22 mouse cellular contexts compared by ENCODE assay signal in the genomic region with DNA sequence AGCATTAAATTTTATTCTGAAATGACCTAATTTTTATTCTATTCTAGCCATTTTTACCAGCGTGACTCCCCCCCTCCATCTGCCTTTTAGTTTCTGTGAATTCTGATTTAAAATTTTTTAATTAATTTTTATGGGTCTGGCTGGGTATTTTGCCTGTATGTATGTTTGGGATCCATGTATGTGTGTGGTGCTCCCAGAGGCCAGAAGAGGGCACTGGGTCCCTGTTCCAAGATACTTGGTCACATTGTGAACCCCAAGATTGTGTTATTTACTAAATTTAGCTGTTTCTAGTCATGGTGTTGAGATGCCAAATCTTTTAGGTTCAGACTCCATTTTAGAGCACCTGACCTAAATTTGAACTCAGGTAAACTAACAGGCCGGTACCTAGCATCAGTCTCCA. TPM values are rescaled to one million over a fixed set of nuclear protein-coding genes. Genes with fewer than 3 reads are reported as not detected.
DNase-seq lines count a peak whose midpoint lies in the region; ATAC-seq and TF ChIP-seq lines count a peak whose summit lies in the region.
"Had no signal": no experiment of that assay in that cellular context is flagged by ENCODE, and none has a peak within 500 bp of the region (broad histone marks: within the 10 kb centered on the region; RNA-seq: fewer than 3 reads in every experiment).

No protein-coding gene starts in this region.

- no peaks in the 10 kb centered on the region for H3K27me3 ChIP-seq in intestine, postnatal 0 days (replicated peaks; ENCODE audit: control insufficient read depth, insufficient read depth, low read length)
- H3K27me3 ChIP-seq in intestine, embryonic 16.5 days (replicated peaks; ENCODE audit: control insufficient read depth, insufficient read depth, low read length): no peaks in the 10 kb centered on the region
- H3K27me3 ChIP-seq in liver, postnatal 0 days (ENCODE audit: insufficient read depth, low read length): no peaks in the 10 kb centered on the region
- H3K27me3 ChIP-seq in liver, embryonic 12.5 days (replicated peaks): peaks cover 8% of the 10 kb centered on the region; the same call in 1 of the 2 replicates
- no peaks in the 10 kb centered on the region for H3K27me3 ChIP-seq in MEL (ENCODE audit: control insufficient read depth in 1 of 2, insufficient read depth in 2 of 2, low read length in 2 of 2)
- H3K27me3 ChIP-seq: embryonic facial prominence, embryonic 15.5 days; forebrain, embryonic 15.5 days; heart, embryonic 12.5 days had no signal

- no peak overlapping the region for H3K4me2 ChIP-seq in intestine, postnatal 0 days (replicated peaks; ENCODE audit: low read depth)
- no peak overlapping the region for H3K4me2 ChIP-seq in intestine, embryonic 16.5 days (ENCODE audit: low read depth, low read length)
- H3K4me2 ChIP-seq in liver, postnatal 0 days (ENCODE audit: low read depth, low read length): no peak overlapping the region
- no peak overlapping the region for H3K4me2 ChIP-seq in liver, embryonic 12.5 days
- H3K4me2 ChIP-seq: embryonic facial prominence, embryonic 15.5 days; forebrain, embryonic 15.5 days; heart, embryonic 12.5 days had no signal

- H3K4me3 ChIP-seq in intestine, postnatal 0 days (ENCODE audit: low read depth, low read length): no peak overlapping the region
- H3K4me3 ChIP-seq in intestine, embryonic 16.5 days (ENCODE audit: low read length): no peak overlapping the region
- H3K4me3 ChIP-seq in liver, postnatal 0 days (ENCODE audit: low read depth, low read length): no peak overlapping the region
- H3K4me3 ChIP-seq in liver, embryonic 12.5 days: no peak overlapping the region
- H3K4me3 ChIP-seq in MEL (ENCODE audit: control insufficient read depth in 1 of 2, insufficient read depth in 1 of 2, low read depth in 2 of 2, low read length in 2 of 2): no peak overlapping the region
- H3K4me3 ChIP-seq: embryonic facial prominence, embryonic 15.5 days; erythroblast, embryonic 14.5 days; forebrain, embryonic 10.5 days; forebrain, embryonic 15.5 days; heart, embryonic 12.5 days had no signal

- no peaks in the 10 kb centered on the region for H3K79me2 ChIP-seq in MEL (ENCODE audit: control insufficient read depth, insufficient read depth, low read length, poor library complexity)

- WGBS in intestine, postnatal 0 days: 77% methylated on average over 2 of the region's 2 CpGs
- WGBS in intestine, embryonic 16.5 days: 78% methylated on average over 2 of the region's 2 CpGs
- 72% methylated on average over 2 of the region's 2 CpGs for WGBS in liver, postnatal 0 days (ENCODE audit: insufficient replicate concordance)
- WGBS in liver, embryonic 12.5 days (ENCODE audit: insufficient replicate concordance): 65% methylated on average over 2 of the region's 2 CpGs

- no peak for TF ChIP-seq EP300 in liver, postnatal 0 days (IDR thresholded peaks at IDR 0.05; ENCODE audit: low read depth)
- no peak for TF ChIP-seq EP300 in MEL (IDR thresholded peaks at IDR 0.05; ENCODE audit: low read depth in 1 of 2, low read length in 2 of 2)

- no peak overlapping the region for H3K27ac ChIP-seq in intestine, postnatal 0 days (ENCODE audit: low read depth, low read length)
- no peak overlapping the region for H3K27ac ChIP-seq in intestine, embryonic 16.5 days (ENCODE audit: low read length)
- H3K27ac ChIP-seq in liver, postnatal 0 days (ENCODE audit: low read depth): no peak overlapping the region
- H3K27ac ChIP-seq in liver, embryonic 12.5 days: no peak overlapping the region
- no peak overlapping the region for H3K27ac ChIP-seq in MEL (ENCODE audit: control insufficient read depth, low read depth, low read length)
- H3K27ac ChIP-seq: embryonic facial prominence, embryonic 15.5 days; forebrain, embryonic 10.5 days; forebrain, embryonic 15.5 days had no signal

- no peaks in the 10 kb centered on the region for H3K36me3 ChIP-seq in intestine, postnatal 0 days (ENCODE audit: control insufficient read depth, insufficient read depth)
- no peaks in the 10 kb centered on the region for H3K36me3 ChIP-seq in intestine, embryonic 16.5 days (ENCODE audit: control insufficient read depth, insufficient read depth, low read length)
- H3K36me3 ChIP-seq in liver, postnatal 0 days (replicated peaks; ENCODE audit: insufficient read depth, low read length): no peaks in the 10 kb centered on the region
- no peaks in the 10 kb centered on the region for H3K36me3 ChIP-seq in liver, embryonic 12.5 days
- H3K36me3 ChIP-seq in MEL (ENCODE audit: control insufficient read depth in 1 of 2, insufficient read depth in 2 of 2, low read length in 2 of 2): 0 out of 4 replicates have a peak, but pooled peaks cover 0 to 3% of the 10 kb centered on the region in 2 experiments
- H3K36me3 ChIP-seq: embryonic facial prominence, embryonic 15.5 days; forebrain, embryonic 10.5 days; forebrain, embryonic 15.5 days; heart, embryonic 12.5 days had no signal

- TF ChIP-seq CTCF in intestine, postnatal 0 days (IDR thresholded peaks at IDR 0.05; ENCODE audit: low read depth): peak; percentile 40
- TF ChIP-seq CTCF in liver, postnatal 0 days (IDR thresholded peaks at IDR 0.05; ENCODE audit: low read depth): 0 out of 2 replicates have a peak, but pooled peaks have one; percentile 7
- peak in 2 of 3 experiments; percentile 27 to 28; a peak in 2 of 6 replicates for TF ChIP-seq CTCF in MEL (IDR thresholded peaks at IDR 0.05 in 2 of 3, conservative IDR thresholded peaks at IDR 0.05 in 1 of 3; ENCODE audit: control insufficient read depth in 1 of 3, insufficient read depth in 1 of 3, low read depth in 2 of 3, low read length in 3 of 3, poor library complexity in 1 of 3, severe bottlenecking in 1 of 3)

- peak; percentile 14 for TF ChIP-seq RAD21 in MEL (IDR thresholded peaks at IDR 0.05; ENCODE audit: low read depth, low read length)

- ATAC-seq in intestine, postnatal 0 days: no peak
- no peak for ATAC-seq in intestine, embryonic 16.5 days
- no peak for ATAC-seq in liver, postnatal 0 days
- ATAC-seq in liver, embryonic 12.5 days: no peak
- ATAC-seq: forebrain, embryonic 15.5 days had no signal

- H3K9me3 ChIP-seq in intestine, postnatal 0 days (ENCODE audit: control insufficient read depth): no peaks in the 10 kb centered on the region
- no peaks in the 10 kb centered on the region for H3K9me3 ChIP-seq in intestine, embryonic 16.5 days (ENCODE audit: control insufficient read depth, low read length)
- H3K9me3 ChIP-seq in liver, postnatal 0 days (ENCODE audit: low read length): no peaks in the 10 kb centered on the region
- H3K9me3 ChIP-seq in liver, embryonic 12.5 days (replicated peaks): no peaks in the 10 kb centered on the region
- H3K9me3 ChIP-seq in MEL (replicated peaks; ENCODE audit: insufficient read depth, low read length): no peaks in the 10 kb centered on the region
- H3K9me3 ChIP-seq: embryonic facial prominence, embryonic 15.5 days; forebrain, embryonic 10.5 days; forebrain, embryonic 15.5 days; heart, embryonic 12.5 days had no signal

- H3K9ac ChIP-seq in intestine, postnatal 0 days (ENCODE audit: low read depth, low read length): no peak overlapping the region
- H3K9ac ChIP-seq in intestine, embryonic 16.5 days (ENCODE audit: low read depth, low read length): no peak overlapping the region
- H3K9ac ChIP-seq in liver, postnatal 0 days (replicated peaks): no peak overlapping the region
- H3K9ac ChIP-seq in liver, embryonic 12.5 days: no peak overlapping the region
- no peak overlapping the region for H3K9ac ChIP-seq in MEL (ENCODE audit: control insufficient read depth, low read depth, low read length, poor library complexity, severe bottlenecking)
- H3K9ac ChIP-seq: embryonic facial prominence, embryonic 15.5 days; forebrain, embryonic 15.5 days; heart, embryonic 12.5 days had no signal

- no peak for DNase-seq in liver, postnatal 0 days
- DNase-seq in 416B (ENCODE audit: low read depth) (peak; percentile 18), MEL (ENCODE audit: low read depth, low spot score) (no peak)
- no peak for DNase-seq in gastrocnemius, postnatal 10 days
- no peak for DNase-seq in B cell, adult 2 months
- DNase-seq: adrenal gland, postnatal 25 days; cerebellum, adult 2 months; cerebellum, postnatal 14 days; embryo, embryonic 11 days; gastrocnemius, postnatal 14 days had no signal

- no peak for TF ChIP-seq POLR2A in MEL (IDR thresholded peaks at IDR 0.05; ENCODE audit: control insufficient read depth in 1 of 2, insufficient read depth in 1 of 2, low read depth in 1 of 2, low read length in 2 of 2, poor library complexity in 1 of 2)

- H3K4me1 ChIP-seq in intestine, postnatal 0 days (replicated peaks; ENCODE audit: control insufficient read depth, insufficient read depth, low read length): no peaks in the 10 kb centered on the region
- H3K4me1 ChIP-seq in intestine, embryonic 16.5 days (ENCODE audit: control insufficient read depth, insufficient read depth, low read length): no peaks in the 10 kb centered on the region
- peaks cover 5% of the 10 kb centered on the region for H3K4me1 ChIP-seq in liver, postnatal 0 days (ENCODE audit: insufficient read depth)
- peaks cover 11% of the 10 kb centered on the region for H3K4me1 ChIP-seq in liver, embryonic 12.5 days
- H3K4me1 ChIP-seq in MEL (ENCODE audit: control insufficient read depth in 1 of 2, insufficient read depth in 2 of 2, low read length in 2 of 2): no peaks in the 10 kb centered on the region

RNA-seq across cellular contexts. Expression of a gene that starts 14.7 kb away (rescaled TPM):
- 8.0 TPM in 2 replicates for polyA plus RNA-seq in intestine, postnatal 0 days (2015; fragmentation: Nextera tagmentation; extraction: Ambion mirVana)
- 16.2 and 17.6 TPM in 2 replicates for polyA plus RNA-seq in intestine, embryonic 16.5 days (2015; fragmentation: Nextera tagmentation; extraction: Ambion mirVana)
- 4.4 and 5.2 TPM in 2 replicates for polyA plus RNA-seq in liver, postnatal 0 days (2015; fragmentation: Nextera tagmentation; extraction: Ambion mirVana)
- polyA plus RNA-seq in liver, embryonic 12.5 days (2016; fragmentation: Nextera tagmentation; extraction: Ambion mirVana): 11.2 and 11.7 TPM in 2 replicates
- 3.3 and 3.4 TPM in 2 replicates for total RNA-seq in MEL (2012; rRNA removed)
- polyA plus RNA-seq in MEL (2012; ENCODE audit: insufficient read depth in 1 of 2, insufficient read length in 2 of 2, low read depth in 1 of 2, low replicate concordance in 2 of 2, missing spikeins in 1 of 2): 1 to 10 TPM in 1 of 2 experiments, not detected in 1; 7.4 TPM
- total RNA-seq in gastrocnemius, postnatal 10 days (2021): 10 to 100 TPM; 26.8 to 29.9 TPM

RNA-seq across cellular contexts. Expression of a gene that starts 14.9 kb away (rescaled TPM):
- 11.7 and 12.3 TPM in 2 replicates for polyA plus RNA-seq in intestine, postnatal 0 days (2015; fragmentation: Nextera tagmentation; extraction: Ambion mirVana)
- polyA plus RNA-seq in intestine, embryonic 16.5 days (2015; fragmentation: Nextera tagmentation; extraction: Ambion mirVana): 41.7 and 43.3 TPM in 2 replicates
- 9.8 and 10.1 TPM in 2 replicates for polyA plus RNA-seq in liver, postnatal 0 days (2015; fragmentation: Nextera tagmentation; extraction: Ambion mirVana)
- polyA plus RNA-seq in liver, embryonic 12.5 days (2016; fragmentation: Nextera tagmentation; extraction: Ambion mirVana): 33.6 and 35.8 TPM in 2 replicates
- 21.8 and 22.4 TPM in 2 replicates for total RNA-seq in MEL (2012; rRNA removed)
- 10 to 100 TPM in 1 of 2 experiments, not detected in 1; 31.7 TPM for polyA plus RNA-seq in MEL (2012; ENCODE audit: insufficient read depth in 1 of 2, insufficient read length in 2 of 2, low read depth in 1 of 2, low replicate concordance in 2 of 2, missing spikeins in 1 of 2)
- total RNA-seq in gastrocnemius, postnatal 10 days (2021): 10 to 100 TPM; 11.1 to 17.8 TPM

RNA-seq across cellular contexts. Expression of a gene that starts 25.1 kb away (rescaled TPM):
- polyA plus RNA-seq in intestine, postnatal 0 days (2015; fragmentation: Nextera tagmentation; extraction: Ambion mirVana): 0.39 and 0.46 TPM in 2 replicates
- 0.22 and 0.23 TPM in 2 replicates for polyA plus RNA-seq in intestine, embryonic 16.5 days (2015; fragmentation: Nextera tagmentation; extraction: Ambion mirVana)
- 0.02 TPM in 1 of 2 replicates, not detected in the other for polyA plus RNA-seq in liver, postnatal 0 days (2015; fragmentation: Nextera tagmentation; extraction: Ambion mirVana)
- polyA plus RNA-seq in liver, embryonic 12.5 days (2016; fragmentation: Nextera tagmentation; extraction: Ambion mirVana): not detected in 2 replicates
- total RNA-seq in MEL (2012; rRNA removed): not detected in 2 replicates
- not detected for polyA plus RNA-seq in MEL (2012; ENCODE audit: insufficient read depth in 1 of 2, insufficient read length in 2 of 2, low read depth in 1 of 2, low replicate concordance in 2 of 2, missing spikeins in 1 of 2)
- under 1 TPM; 0.49 to 0.52 TPM for total RNA-seq in gastrocnemius, postnatal 10 days (2021)
- total RNA-seq: common myeloid progenitor, adult 5-6 weeks; heart, postnatal 25 days had no signal
- polyA plus RNA-seq: C2C12; erythroblast, embryonic 14.5 days; heart, embryonic 16.5 days had no signal
